Mouse (Mus musculus) kidney, postnatal 25 days (tissue): ENCODE measurements around the gene Mllt11.

ENCODE experiments used
- DNase-seq, 2 experiments: peaks; one replicate each; pipeline ENCODE4 v3.0.0; 2021; ENCODE audit warnings: mixed read lengths in 2 of 2

Mllt11 gene

DNA sequence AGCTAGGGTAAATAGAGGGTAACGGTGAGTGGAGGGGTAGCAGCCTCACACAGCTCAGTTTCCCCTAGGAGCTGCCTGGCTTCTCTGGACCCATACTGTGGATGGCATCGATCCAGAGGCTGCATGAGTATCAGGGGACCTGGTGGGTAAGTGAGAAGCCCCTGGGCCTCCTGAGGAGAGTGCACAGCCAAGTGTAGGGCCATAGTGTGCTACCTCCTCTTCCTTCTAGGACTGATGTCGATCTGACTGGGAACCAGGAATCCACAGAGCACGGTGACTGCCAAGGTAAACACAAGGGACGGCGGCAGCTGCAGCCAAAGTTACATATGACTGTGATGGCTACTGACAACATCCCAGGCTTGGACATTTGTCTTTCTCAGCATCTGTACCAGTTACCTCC is 60.9 kb downstream of the Mllt11 start:
- DNase-seq, result no peak

DNA sequence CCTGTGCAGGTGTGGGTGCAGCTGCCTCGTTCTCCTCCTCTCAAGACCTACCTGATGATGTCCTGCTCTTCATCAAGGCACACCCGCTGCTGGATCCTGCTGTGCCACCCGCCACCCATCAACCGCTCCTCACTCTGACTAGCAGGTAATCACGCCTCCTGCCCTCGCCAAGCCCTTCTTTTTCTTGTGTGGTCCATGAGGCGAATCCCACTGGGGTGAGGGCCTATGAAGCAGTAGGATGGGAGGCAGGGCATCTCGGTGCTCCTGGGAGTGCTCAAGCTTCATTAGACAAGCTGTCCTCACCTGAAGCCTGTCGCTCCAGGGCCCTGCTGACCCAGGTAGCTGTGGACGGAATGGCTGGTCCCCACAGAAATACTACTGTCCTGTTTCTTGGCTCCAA is 62.0 kb downstream of the Mllt11 start:
- DNase-seq, result no peak
